Mouse (Mus musculus) intestine, postnatal 0 days (tissue): ENCODE results near the gene Sox6. TPM values are rescaled to one million over a fixed set of nuclear protein-coding genes. Genes with fewer than 3 reads are reported as not detected.

ENCODE experiments used
- ATAC-seq: fragments of 200-750 bp; cut with Nextera tagmentation; 2 replicates; pipeline ENCODE4 v1.8.0; 2017; ENCODE audit warnings: mild to moderate bottlenecking, moderate TSS enrichment, moderate library complexity
- H3K27ac ChIP-seq: fragments of 300-500 bp; sonication (generic); 2 replicates; pipeline ENCODE4 v1.5.1; 2014; ENCODE audit warnings: mild to moderate bottlenecking, low read depth, low read length, moderate library complexity
- H3K27me3 ChIP-seq: fragments of 300-500 bp; sonication (generic); replicated peaks from 2 replicates; pipeline ENCODE4 v1.6.1; 2014; ENCODE audit warnings: low read length, mixed read lengths; ENCODE audit not compliant: control insufficient read depth, insufficient read depth
- H3K36me3 ChIP-seq: fragments of 300-500 bp; sonication (generic); 2 replicates; pipeline ENCODE4 v1.6.1; 2014; ENCODE audit warnings: mild to moderate bottlenecking, moderate library complexity; ENCODE audit not compliant: control insufficient read depth, insufficient read depth
- H3K4me1 ChIP-seq: fragments of 300-500 bp; sonication (generic); replicated peaks from 2 replicates; pipeline ENCODE4 v1.6.1; 2014; ENCODE audit warnings: antibody characterized with exemption, low read length, mixed read lengths; ENCODE audit not compliant: control insufficient read depth, insufficient read depth
- H3K4me2 ChIP-seq: fragments of 300-500 bp; sonication (generic); replicated peaks from 2 replicates; pipeline ENCODE4 v1.6.1; 2014; ENCODE audit warnings: low read depth, mild to moderate bottlenecking, moderate library complexity
- H3K4me3 ChIP-seq: fragments of 300-500 bp; sonication (generic); 2 replicates; pipeline ENCODE4 v1.5.1; 2014; ENCODE audit warnings: low read depth, low read length
- H3K9ac ChIP-seq: fragments of 300-500 bp; sonication (generic); 2 replicates; pipeline ENCODE4 v1.6.1; 2014; ENCODE audit warnings: mild to moderate bottlenecking, low read depth, low read length
- H3K9me3 ChIP-seq: fragments of 300-500 bp; sonication (generic); 2 replicates; pipeline ENCODE4 v1.6.1; 2016; ENCODE audit warnings: mixed run types; ENCODE audit not compliant: control insufficient read depth
- CTCF ChIP-seq: sonication (generic); IDR thresholded peaks from 2 replicates; pipeline ENCODE4 v1.5.1; 2016; ENCODE audit warnings: low read depth, mild to moderate bottlenecking, control low read depth, antibody characterized with exemption, moderate library complexity
- WGBS: fragments of 180-500 bp; shearing (Covaris S2); extraction: QIAGEN DNeasy Blood & Tissue Kit; methylation state at CpG from one replicate; pipeline ENCODE4 v1.1.7; 2014; 5-methylcytosine and 5-hydroxymethylcytosine counted together
- polyA plus RNA-seq: library from polyadenylated mRNA; unstranded; fragments of >200 nt; fragmentation: Nextera tagmentation; extraction: Ambion mirVana; gene quantifications from 2 replicates; pipeline ENCODE4 v1.2.1, GENCODE M21; 2015

Gene Sox6
- polyA plus RNA-seq, 1 experiment from 2014 or later: 21.6 TPM

- Histone ChIP-seq H3K27ac (no peak overlapping the region), H3K27me3 (no peaks in the 10 kb centered on the region), H3K4me1 (no peaks in the 10 kb centered on the region), H3K4me3 (no peak overlapping the region), H3K4me2 (no peak overlapping the region), H3K9ac (no peak overlapping the region), H3K9me3 (no peaks in the 10 kb centered on the region), H3K36me3 (no peaks in the 10 kb centered on the region)
- no peak for ATAC-seq
- 63% methylated on average over 5 of the region's 5 CpGs for WGBS
- TF ChIP-seq CTCF: no peak
These were observed 583.6 kb downstream of the Sox6 start for GRCm38 (mm10) chr7:115454988-115455387.

GRCm38 (mm10) chr7:115453713-115454073, 584.9 kb downstream of the Sox6 start:
- Histone ChIP-seq H3K9ac (no peak overlapping the region), H3K36me3 (no peaks in the 10 kb centered on the region), H3K4me3 (no peak overlapping the region), H3K27ac (no peak overlapping the region), H3K9me3 (no peaks in the 10 kb centered on the region), H3K4me1 (no peaks in the 10 kb centered on the region), H3K4me2 (no peak overlapping the region; the same call in 1 of the 2 replicates), H3K27me3 (no peaks in the 10 kb centered on the region)
- 77% methylated on average over 7 of the region's 7 CpGs for WGBS
- no peak for ATAC-seq
- TF ChIP-seq CTCF: no peak

GRCm38 (mm10) chr7:115453042-115453712, 585.4 kb downstream of the Sox6 start:
- H3K9ac ChIP-seq: no peak overlapping the region
- 37% methylated on average over 21 of the region's 21 CpGs for WGBS
- no peak overlapping the region for H3K4me3 ChIP-seq

GRCm38 (mm10) chr7:115450431-115451195, 588.0 kb downstream of the Sox6 start:
- ATAC-seq: no peak

More at GRCm38 (mm10) chr7:115453042-115453712, 585.4 kb downstream of the Sox6 start:
- Histone ChIP-seq H3K27me3 (no peaks in the 10 kb centered on the region), H3K4me1 (0 out of 2 replicates have a peak, but pooled peaks cover 4% of the 10 kb centered on the region), H3K36me3 (no peaks in the 10 kb centered on the region), H3K9me3 (no peaks in the 10 kb centered on the region), H3K27ac (no peak overlapping the region), H3K4me2 (no peak overlapping the region; the same call in 1 of the 2 replicates)
- ATAC-seq: no peak
- peak; percentile 78 for TF ChIP-seq CTCF

GRCm38 (mm10) chr7:115448403-115449025, 590.1 kb downstream of the Sox6 start:
- 39% methylated on average over 8 of the region's 8 CpGs for WGBS
- Histone ChIP-seq H3K27me3 (no peaks in the 10 kb centered on the region), H3K27ac (no peak overlapping the region), H3K4me2 (no peak overlapping the region), H3K4me1 (0 out of 2 replicates have a peak, but pooled peaks cover 5% of the 10 kb centered on the region), H3K36me3 (no peaks in the 10 kb centered on the region), H3K9ac (no peak overlapping the region), H3K9me3 (no peaks in the 10 kb centered on the region), H3K4me3 (no peak overlapping the region)
- TF ChIP-seq CTCF: no peak
- peak; percentile 84 for ATAC-seq

More at GRCm38 (mm10) chr7:115450431-115451195, 588.0 kb downstream of the Sox6 start:
- Histone ChIP-seq H3K9ac (no peak overlapping the region), H3K9me3 (no peaks in the 10 kb centered on the region), H3K4me1 (0 out of 2 replicates have a peak, but pooled peaks cover 5% of the 10 kb centered on the region), H3K36me3 (no peaks in the 10 kb centered on the region), H3K4me2 (no peak overlapping the region), H3K27me3 (no peaks in the 10 kb centered on the region), H3K4me3 (no peak overlapping the region), H3K27ac (no peak overlapping the region)
- no peak for TF ChIP-seq CTCF
- 59% methylated on average over 23 of the region's 23 CpGs for WGBS

- Histone ChIP-seq H3K9me3 (no peaks in the 10 kb centered on the region), H3K36me3 (no peaks in the 10 kb centered on the region), H3K9ac (no peak overlapping the region), H3K27ac (no peak overlapping the region), H3K27me3 (no peaks in the 10 kb centered on the region), H3K4me2 (no peak overlapping the region), H3K4me3 (no peak overlapping the region), H3K4me1 (0 out of 2 replicates have a peak, but pooled peaks cover 5% of the 10 kb centered on the region)
- no peak for TF ChIP-seq CTCF
- ATAC-seq: no peak
- 83% methylated on average over 3 of the region's 3 CpGs for WGBS
These were observed 591.5 kb downstream of the Sox6 start for GRCm38 (mm10) chr7:115447091-115447490.
